Mouse (Mus musculus) cerebral cortex, adult 2 months (tissue): Measurements from ENCODE around the gene Slc25a33.

Source experiments
- WGBS: fragments of 180-500 bp; shearing (Covaris S2); methylation state at CpG from one replicate; pipeline ENCODE4 v1.1.7; 2018; 5-methylcytosine and 5-hydroxymethylcytosine counted together

Slc25a33 gene

GRCm38 (mm10) chr4:149696189-149696971 is 77.7 kb downstream of the Slc25a33 start:
- 47% methylated on average over 16 of the region's 16 CpGs for WGBS
